Mouse (Mus musculus) embryonic facial prominence, embryonic 13.5 days (tissue): Measurements from ENCODE around the gene Gm4787. TPM values are rescaled to one million over a fixed set of nuclear protein-coding genes. Genes with fewer than 3 reads are reported as not detected.
A peak's percentile ranks its signal among the peaks of the same experiment; 100 is the strongest.
"Not testable (repeated sequence)": the region's sequence is repeated elsewhere in the genome, so short reads cannot be mapped to it uniquely, and the experiment has no call there.

ENCODE experiments used
- ATAC-seq: fragments of 200-750 bp; cut with Nextera tagmentation; 2 replicates; pipeline ENCODE4 v1.8.0; 2017; ENCODE audit warnings: low read depth; ENCODE audit not compliant: insufficient number of reproducible peaks, insufficient read depth, low FRiP score, low TSS enrichment
- H3K27ac ChIP-seq: fragments of 300-500 bp; sonication (generic); 2 replicates; pipeline ENCODE4 v1.5.1; 2015; ENCODE audit warnings: moderate library complexity, mild to moderate bottlenecking, inconsistent platforms
- H3K27me3 ChIP-seq: fragments of 300-500 bp; sonication (generic); 2 replicates; pipeline ENCODE4 v1.6.1; 2015; ENCODE audit warnings: mild to moderate bottlenecking, inconsistent platforms
- H3K36me3 ChIP-seq: fragments of 300-500 bp; sonication (generic); 2 replicates; pipeline ENCODE4 v1.6.1; 2015; ENCODE audit warnings: mild to moderate bottlenecking, inconsistent platforms
- H3K4me1 ChIP-seq: fragments of 300-500 bp; sonication (generic); 2 replicates; pipeline ENCODE4 v1.6.1; 2015; ENCODE audit warnings: inconsistent platforms
- H3K4me2 ChIP-seq: fragments of 300-500 bp; sonication (generic); 2 replicates; pipeline ENCODE4 v1.6.1; 2015; ENCODE audit warnings: moderate library complexity, mild to moderate bottlenecking, inconsistent platforms
- H3K4me3 ChIP-seq: fragments of 300-500 bp; sonication (generic); 2 replicates; pipeline ENCODE4 v1.5.1; 2015; ENCODE audit warnings: mild to moderate bottlenecking, inconsistent platforms
- H3K9ac ChIP-seq: fragments of 300-500 bp; sonication (generic); 2 replicates; pipeline ENCODE4 v1.6.1; 2015; ENCODE audit warnings: mild to moderate bottlenecking, inconsistent platforms
- H3K9me3 ChIP-seq: fragments of 300-500 bp; sonication (generic); 2 replicates; pipeline ENCODE4 v1.6.1; 2016; ENCODE audit warnings: inconsistent platforms
- WGBS: fragments of 180-500 bp; shearing (Covaris S2); methylation state at CpG from one replicate; pipeline ENCODE4 v1.1.7; 2015; ENCODE audit warnings: mixed read lengths; 5-methylcytosine and 5-hydroxymethylcytosine counted together
- polyA plus RNA-seq: library from polyadenylated mRNA; unstranded; fragments of >200 nt; fragmentation: Nextera tagmentation; extraction: Ambion mirVana; gene quantifications from 2 replicates; pipeline ENCODE4 v1.2.1, GENCODE M21; 2015

The Gm4787 gene
- 0.30 and 0.48 TPM in 2 replicates for polyA plus RNA-seq

DNA sequence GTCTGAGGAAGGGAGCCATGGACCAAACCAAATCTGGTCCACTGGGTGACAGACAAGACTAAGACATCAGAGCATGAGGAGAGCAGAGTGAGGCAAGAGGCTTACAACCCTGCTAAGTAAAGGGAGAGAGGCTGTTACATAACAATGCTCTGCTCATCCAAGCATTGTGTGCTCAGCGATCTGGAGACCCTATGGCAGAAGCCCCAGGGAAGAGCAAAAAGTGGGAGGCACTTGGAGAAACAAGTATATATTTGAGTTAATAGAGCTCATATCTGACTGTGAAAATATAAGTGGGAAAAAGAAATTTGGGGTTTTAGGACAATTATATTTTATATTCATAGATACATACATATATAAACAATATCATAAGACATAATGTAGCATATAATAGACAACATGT, at the start of gene Gm4787:
TSS of gene Gm4787 (minus strand) at position 101 of the 400 bp plus-strand sequence.
- H3K4me1 ChIP-seq, H3K27ac ChIP-seq, H3K27me3 ChIP-seq, H3K9ac ChIP-seq, ATAC-seq, H3K4me3 ChIP-seq, H3K36me3 ChIP-seq, H3K9me3 ChIP-seq, H3K4me2 ChIP-seq: not testable (repeated sequence)
- WGBS: 62% methylated on average over 1 of the region's 1 CpGs

DNA sequence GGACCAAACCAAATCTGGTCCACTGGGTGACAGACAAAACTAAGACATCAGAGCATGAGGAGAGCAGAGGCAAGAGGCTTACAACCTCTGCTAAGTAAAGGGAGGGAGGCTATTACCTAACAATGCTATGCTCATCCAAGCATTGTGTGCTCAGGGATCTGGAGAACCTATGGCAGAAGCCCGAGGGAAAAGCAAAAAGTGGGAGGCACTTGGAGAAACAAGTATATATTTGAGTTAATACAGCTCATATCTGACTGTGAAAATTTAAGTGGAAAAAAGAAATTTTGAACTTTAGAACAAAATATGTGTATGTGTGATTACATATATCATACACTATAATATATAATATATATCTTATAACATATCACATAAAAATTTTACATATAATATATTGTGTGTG, 42.6 kb upstream of the Gm4787 start, which contains the start of gene Adam4:
TSS of gene Adam4 (minus strand) at position 101 of the 400 bp plus-strand sequence.
- WGBS: 80% methylated on average over 1 of the region's 1 CpGs
- ATAC-seq: no peak
- H3K9me3 ChIP-seq: peaks cover 10% of the 10 kb centered on the region
- H3K9ac ChIP-seq: no peak within 1 kb of the TSS
- H3K4me3 ChIP-seq: no peak within 1 kb of the TSS
- no peak within 1 kb of the TSS for H3K27ac ChIP-seq
- H3K4me1 ChIP-seq: no peaks in the 10 kb centered on the region
- H3K27me3 ChIP-seq: no peaks in the 10 kb centered on the region
- peaks cover 20% of the 10 kb centered on the region for H3K36me3 ChIP-seq
- H3K4me2 ChIP-seq: no peak within 1 kb of the TSS

DNA sequence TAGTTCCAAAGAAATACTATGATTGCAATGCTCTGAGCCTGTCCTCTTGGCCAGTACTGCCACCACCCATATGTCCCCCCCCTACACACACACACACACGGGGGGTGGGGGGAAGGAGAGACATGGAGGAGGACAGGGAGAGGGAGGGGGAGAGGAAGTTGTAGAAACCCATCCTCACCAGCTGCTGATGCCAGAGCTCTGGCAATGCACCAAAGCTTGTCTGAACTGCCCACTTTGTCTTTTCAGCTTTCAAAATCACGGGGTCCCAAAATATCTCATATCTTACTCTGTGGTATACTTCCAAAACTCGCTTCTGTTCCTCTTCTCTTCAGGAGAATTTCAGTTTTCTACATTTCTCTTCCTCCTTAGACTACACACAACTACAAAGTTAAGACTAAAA, 33.9 kb upstream of the Gm4787 start:
- no peak for ATAC-seq
- H3K9ac ChIP-seq: no peak overlapping the region
- H3K4me1 ChIP-seq: no peaks in the 10 kb centered on the region
- H3K27ac ChIP-seq: no peak overlapping the region
- 78% methylated on average over 3 of the region's 3 CpGs for WGBS
- no peak overlapping the region for H3K4me2 ChIP-seq
- no peaks in the 10 kb centered on the region for H3K27me3 ChIP-seq
- no peaks in the 10 kb centered on the region for H3K36me3 ChIP-seq
- H3K9me3 ChIP-seq: no peaks in the 10 kb centered on the region
- no peak overlapping the region for H3K4me3 ChIP-seq

DNA sequence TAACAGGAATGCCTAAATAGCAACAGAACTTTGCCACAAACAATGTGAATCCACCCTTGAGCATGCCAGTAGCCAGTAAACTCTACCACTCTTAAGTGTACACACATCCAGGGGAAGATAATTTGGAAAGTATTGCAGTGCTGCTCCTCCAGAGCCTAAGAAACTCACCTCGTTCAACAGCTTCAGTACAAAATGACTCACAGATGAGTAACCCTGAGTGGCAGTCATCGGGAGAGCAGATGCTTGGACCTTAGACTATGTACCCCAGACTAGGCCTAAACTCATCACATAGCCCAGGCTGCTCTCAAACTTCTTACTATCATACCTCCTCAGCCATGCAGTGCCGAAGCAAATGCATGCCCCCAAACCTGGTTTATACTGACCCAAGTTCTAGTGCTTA, 29.7 kb upstream of the Gm4787 start:
- 75% methylated on average over 3 of the region's 3 CpGs for WGBS
- ATAC-seq: no peak
- H3K9me3 ChIP-seq: no peaks in the 10 kb centered on the region
- no peak overlapping the region for H3K27ac ChIP-seq
- no peaks in the 10 kb centered on the region for H3K4me1 ChIP-seq
- no peaks in the 10 kb centered on the region for H3K36me3 ChIP-seq
- H3K4me2 ChIP-seq: no peak overlapping the region
- H3K9ac ChIP-seq: no peak overlapping the region
- no peaks in the 10 kb centered on the region for H3K27me3 ChIP-seq
- no peak overlapping the region for H3K4me3 ChIP-seq

DNA sequence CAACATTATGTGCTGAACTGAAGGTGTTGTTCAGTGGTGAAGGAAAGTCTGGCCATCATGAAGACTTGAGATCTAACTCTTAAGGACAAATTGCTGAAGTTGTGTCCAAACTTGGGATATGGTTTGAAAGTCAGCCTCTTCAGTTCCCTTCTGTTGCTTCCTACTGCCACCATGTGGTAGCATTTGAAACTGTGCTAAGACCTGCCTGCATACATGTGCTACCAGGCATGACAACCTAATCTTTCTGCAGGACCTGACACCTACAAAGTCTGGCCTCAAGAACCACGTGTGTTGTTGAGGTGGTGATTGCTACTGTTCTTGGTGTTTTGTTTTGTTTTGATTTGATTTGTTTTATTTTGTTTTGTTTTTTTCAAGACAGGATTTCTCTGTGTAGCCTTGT, 22.9 kb upstream of the Gm4787 start:
- ATAC-seq: no peak
- no peak overlapping the region for H3K27ac ChIP-seq
- H3K9ac ChIP-seq: no peak overlapping the region
- no peaks in the 10 kb centered on the region for H3K4me1 ChIP-seq
- WGBS: 17% methylated on average over 1 of the region's 1 CpGs
- no peak overlapping the region for H3K4me3 ChIP-seq
- no peaks in the 10 kb centered on the region for H3K27me3 ChIP-seq
- H3K36me3 ChIP-seq: no peaks in the 10 kb centered on the region
- no peak overlapping the region for H3K4me2 ChIP-seq
- no peaks in the 10 kb centered on the region for H3K9me3 ChIP-seq

DNA sequence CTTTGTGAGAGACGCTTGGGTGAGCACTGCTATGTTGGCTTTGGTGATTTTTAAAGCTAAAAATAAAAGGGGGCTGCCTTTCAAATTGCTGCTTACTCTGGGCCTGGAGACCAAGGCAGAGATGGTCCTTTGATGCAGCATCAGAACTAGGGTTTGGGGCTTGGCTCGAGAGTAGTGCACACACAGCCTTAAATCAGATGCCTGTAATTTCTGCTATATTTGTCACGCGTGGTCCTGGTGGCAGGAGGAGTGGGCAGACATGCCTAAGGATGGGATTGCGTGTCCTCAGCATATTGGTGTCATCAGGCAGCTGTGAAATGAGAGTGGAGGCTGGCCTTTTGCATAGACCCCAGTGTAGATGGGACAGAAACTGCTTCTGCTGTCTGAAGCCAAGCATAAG, 45.4 kb downstream of the Gm4787 start:
- Histone ChIP-seq H3K9me3 (no peaks in the 10 kb centered on the region), H3K9ac (no peak overlapping the region), H3K4me1 (peaks cover 17% of the 10 kb centered on the region), H3K36me3 (no peaks in the 10 kb centered on the region), H3K27ac (no peak overlapping the region), H3K4me3 (peak overlapping the region; percentile 64; the same call in 1 of the 2 replicates), H3K27me3 (peaks cover 41% of the 10 kb centered on the region), H3K4me2 (peak overlapping the region; percentile 100)
- peak; percentile 23; the same call in 1 of the 2 replicates for ATAC-seq
- 66% methylated on average over 5 of the region's 5 CpGs for WGBS

DNA sequence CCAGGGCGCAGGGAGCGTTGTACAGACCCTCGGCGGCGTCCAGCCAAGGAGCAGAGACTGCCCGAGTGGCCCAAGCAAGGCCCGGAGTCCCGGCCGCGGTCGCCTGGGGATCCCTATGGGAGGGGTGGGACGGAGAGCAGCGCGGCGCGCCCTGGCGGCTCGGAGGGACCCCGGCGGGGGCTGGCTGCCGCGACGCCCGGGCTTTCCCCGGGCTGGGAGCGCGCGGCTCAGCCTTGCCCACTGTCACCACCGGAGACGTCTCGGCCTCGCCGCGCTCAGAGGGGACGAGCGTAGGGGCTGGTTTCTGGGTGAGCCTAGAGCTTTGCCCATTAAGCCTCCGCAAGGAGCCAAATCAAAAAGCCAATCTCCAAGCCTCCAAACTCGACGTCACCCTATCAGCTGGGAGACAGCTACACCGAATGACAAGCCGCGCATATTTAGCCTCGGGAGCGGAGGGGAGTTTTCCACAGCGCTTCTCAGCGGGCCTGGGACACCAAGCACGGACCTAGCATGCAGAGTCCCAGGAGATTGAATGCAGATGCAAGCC, 46.3 kb downstream of the Gm4787 start, which contains the start of gene Slc8a3:
TSS of gene Slc8a3 (minus strand) at position 306 of the 547 bp plus-strand sequence.
- Histone ChIP-seq H3K9ac (peak within 1 kb of the TSS; percentile 83), H3K4me3 (peak within 1 kb of the TSS; percentile 64), H3K4me1 (peaks cover 17% of the 10 kb centered on the region), H3K27ac (peak within 1 kb of the TSS; percentile 75), H3K36me3 (no peaks in the 10 kb centered on the region), H3K4me2 (peak within 1 kb of the TSS; percentile 100), H3K9me3 (no peaks in the 10 kb centered on the region), H3K27me3 (peaks cover 41% of the 10 kb centered on the region)
- under 1% methylated on average over 47 of the region's 47 CpGs for WGBS
- peak; percentile 40; the same call in 1 of the 2 replicates for ATAC-seq

DNA sequence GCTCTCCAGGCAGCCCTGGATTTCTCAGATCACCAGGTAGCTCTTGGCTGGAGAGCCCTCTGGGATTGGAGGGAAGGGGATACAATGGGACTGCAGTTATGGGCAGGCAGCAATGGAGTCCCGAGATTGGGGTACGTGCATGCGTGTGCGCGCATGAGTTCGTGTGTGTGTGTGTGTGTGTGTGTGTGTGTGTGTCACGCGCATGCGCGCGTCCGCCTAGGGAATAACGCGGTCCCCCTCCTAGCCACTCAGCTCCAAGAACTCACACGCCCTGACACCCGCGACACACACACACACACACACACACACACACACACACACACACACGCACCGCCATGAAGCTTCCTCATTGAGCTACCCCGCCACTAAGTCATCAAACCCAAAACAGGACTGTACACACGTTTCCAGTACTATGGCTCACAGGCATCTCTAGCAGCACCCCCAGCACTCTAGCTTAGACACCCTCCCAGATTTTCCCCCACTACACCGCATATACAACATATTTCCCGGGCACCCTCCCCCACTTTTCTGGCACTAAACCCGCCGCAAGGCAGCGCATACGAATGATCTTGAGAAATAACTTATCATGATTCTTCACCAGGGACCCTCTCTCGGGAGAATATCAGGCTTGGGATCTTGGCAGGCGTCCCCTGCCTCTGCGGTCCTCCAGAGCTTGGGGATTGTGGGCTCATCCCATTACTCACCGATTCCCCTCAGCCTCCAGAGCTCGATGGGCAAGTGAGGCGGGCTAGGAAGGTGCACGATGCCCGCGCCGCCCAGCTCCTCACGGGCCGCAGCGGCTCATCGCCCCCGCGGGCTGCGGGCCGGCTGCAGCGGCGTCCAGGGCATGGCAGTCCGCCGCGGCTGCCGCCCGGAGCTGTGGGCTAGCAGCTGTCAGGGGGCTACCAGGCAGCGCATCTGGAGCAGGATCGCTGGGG, 47.1 kb downstream of the Gm4787 start:
- peak; percentile 45; the same call in 1 of the 2 replicates for ATAC-seq
- Histone ChIP-seq H3K4me1 (peaks cover 17% of the 10 kb centered on the region), H3K27me3 (peaks cover 41% of the 10 kb centered on the region), H3K9me3 (no peaks in the 10 kb centered on the region), H3K4me2 (peak overlapping the region; percentile 100), H3K27ac (peak overlapping the region; percentile 75), H3K4me3 (peak overlapping the region; percentile 64), H3K36me3 (no peaks in the 10 kb centered on the region), H3K9ac (peak overlapping the region; percentile 83)
- 2% methylated on average over 51 of the region's 54 CpGs for WGBS

DNA sequence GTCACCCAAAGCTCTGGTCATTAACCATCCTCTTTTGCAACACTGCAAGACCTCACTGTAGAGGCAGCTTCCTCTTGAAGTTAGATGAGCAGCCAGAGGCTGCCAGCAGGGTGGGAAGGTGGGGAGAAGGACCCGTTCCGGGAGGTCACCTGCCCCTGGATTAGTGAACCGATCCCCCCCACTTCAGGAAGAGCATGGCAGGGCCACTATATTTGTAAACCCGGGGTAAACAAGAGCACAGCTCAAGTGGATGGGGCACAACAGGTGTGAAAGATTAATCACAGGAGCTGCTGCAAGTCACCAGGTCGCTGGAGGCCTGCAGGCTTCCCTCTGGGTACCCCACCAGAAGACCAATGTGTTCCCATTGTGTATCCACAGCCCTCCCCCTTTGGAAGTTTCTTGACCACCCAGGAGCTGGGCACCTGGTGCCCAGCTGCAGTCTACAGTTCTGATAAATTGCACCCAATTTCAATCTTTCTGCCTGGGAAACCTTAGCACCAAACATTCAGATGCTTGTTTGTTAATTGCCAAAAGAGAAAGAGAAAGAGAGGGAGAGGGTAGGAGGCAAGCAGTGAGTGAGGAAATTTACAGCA, 48.1 kb downstream of the Gm4787 start:
- WGBS: 40% methylated on average over 5 of the region's 5 CpGs
- Histone ChIP-seq H3K4me1 (peaks cover 17% of the 10 kb centered on the region), H3K27me3 (peaks cover 41% of the 10 kb centered on the region), H3K27ac (no peak overlapping the region), H3K9me3 (no peaks in the 10 kb centered on the region), H3K9ac (peak overlapping the region; percentile 83; the same call in 1 of the 2 replicates), H3K4me3 (peak overlapping the region; percentile 64), H3K4me2 (peak overlapping the region; percentile 100), H3K36me3 (no peaks in the 10 kb centered on the region)
- no peak for ATAC-seq
